Mouse (Mus musculus) liver, embryonic 11.5 days (tissue): ENCODE measurements around the gene Chchd3. TPM values are rescaled to one million over a fixed set of nuclear protein-coding genes. Genes with fewer than 3 reads are reported as not detected.
A peak's percentile ranks its signal among the peaks of the same experiment; 100 is the strongest.

Experiments used
- ATAC-seq: fragments of 200-750 bp; cut with Nextera tagmentation; replicated peaks from 2 replicates; pipeline ENCODE4 v1.8.0; 2017; ENCODE audit warnings: moderate number of reproducible peaks, mild to moderate bottlenecking, moderate TSS enrichment, moderate library complexity; ENCODE audit not compliant: low FRiP score
- DNase-seq: peaks from one replicate; pipeline ENCODE4 v3.0.0-alpha.2; 2017; ENCODE audit warnings: low spot score
- H3K27ac ChIP-seq: fragments of 300-500 bp; sonication (generic); 2 replicates; pipeline ENCODE4 v1.5.1; 2014; ENCODE audit warnings: mild to moderate bottlenecking, low read depth, low read length, control low read depth
- H3K27me3 ChIP-seq: fragments of 300-500 bp; sonication (generic); replicated peaks from 2 replicates; pipeline ENCODE4 v1.6.1; 2014; ENCODE audit warnings: low read length, mixed read lengths; ENCODE audit not compliant: control insufficient read depth, insufficient read depth
- H3K36me3 ChIP-seq: fragments of 300-500 bp; sonication (generic); 2 replicates; pipeline ENCODE4 v1.6.1; 2014; ENCODE audit warnings: mild to moderate bottlenecking, low read length, moderate library complexity, mixed read lengths; ENCODE audit not compliant: control insufficient read depth, insufficient read depth
- H3K4me1 ChIP-seq: fragments of 300-500 bp; sonication (generic); replicated peaks from 2 replicates; pipeline ENCODE4 v1.6.1; 2014; ENCODE audit warnings: low read length, mixed read lengths; ENCODE audit not compliant: control insufficient read depth, insufficient read depth
- H3K4me2 ChIP-seq: fragments of 300-500 bp; sonication (generic); 2 replicates; pipeline ENCODE4 v1.6.1; 2014; ENCODE audit warnings: mild to moderate bottlenecking, control low read depth, moderate library complexity
- H3K4me3 ChIP-seq: fragments of 300-500 bp; sonication (generic); 2 replicates; pipeline ENCODE4 v1.5.1; 2014; ENCODE audit warnings: low read depth, low read length, control low read depth
- H3K9ac ChIP-seq: fragments of 300-500 bp; sonication (generic); 2 replicates; pipeline ENCODE4 v1.6.1; 2014; ENCODE audit warnings: low read depth, low read length, control low read depth
- H3K9me3 ChIP-seq: fragments of 300-500 bp; sonication (generic); 2 replicates; pipeline ENCODE4 v1.6.1; 2016; ENCODE audit warnings: low read length, inconsistent platforms, mixed read lengths; ENCODE audit not compliant: control insufficient read depth
- WGBS: fragments of 180-500 bp; shearing (Covaris S2); extraction: QIAGEN DNeasy Blood & Tissue Kit; methylation state at CpG from one replicate; pipeline ENCODE4 v1.1.7; 2014; 5-methylcytosine and 5-hydroxymethylcytosine counted together
- polyA plus RNA-seq: library from polyadenylated mRNA; unstranded; fragments of >200 nt; fragmentation: Nextera tagmentation; extraction: Ambion mirVana; gene quantifications from 2 replicates; pipeline ENCODE4 v1.2.1, GENCODE M21; 2014

Gene Chchd3
- polyA plus RNA-seq, 1 experiment from 2014 or later = 149 TPM

DNA sequence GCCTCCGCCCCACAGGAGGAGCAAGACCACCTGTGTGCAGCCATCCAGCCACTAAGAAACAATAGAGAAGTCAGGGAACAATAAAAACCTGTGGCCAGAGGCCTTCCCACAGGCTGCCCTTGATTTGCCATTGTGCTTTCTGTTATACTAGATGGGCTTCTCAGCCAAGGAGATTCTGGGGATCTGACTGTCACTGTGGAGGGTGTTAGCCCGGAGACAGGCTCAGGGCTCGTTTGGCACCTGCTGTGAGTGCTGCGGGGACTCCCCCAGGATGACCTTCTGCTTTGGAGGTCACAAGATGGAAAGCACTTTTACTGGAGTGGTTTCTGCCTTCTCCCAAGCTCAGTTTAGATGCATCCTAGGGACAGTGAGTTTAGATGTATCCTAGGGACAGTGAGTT lies 262.5 kb downstream of the Chchd3 start:
- H3K4me1 ChIP-seq = no peaks in the 10 kb centered on the region
- H3K9me3 ChIP-seq = no peaks in the 10 kb centered on the region
- DNase-seq (no peak), ATAC-seq (no peak)
- no peak overlapping the region for H3K9ac ChIP-seq
- peaks cover 6% of the 10 kb centered on the region; the same call in 1 of the 2 replicates for H3K36me3 ChIP-seq
- no peak overlapping the region for H3K4me3 ChIP-seq
- H3K27ac ChIP-seq = no peak overlapping the region
- H3K27me3 ChIP-seq = no peaks in the 10 kb centered on the region
- 54% methylated on average over 4 of the region's 4 CpGs for WGBS
- no peak overlapping the region for H3K4me2 ChIP-seq

DNA sequence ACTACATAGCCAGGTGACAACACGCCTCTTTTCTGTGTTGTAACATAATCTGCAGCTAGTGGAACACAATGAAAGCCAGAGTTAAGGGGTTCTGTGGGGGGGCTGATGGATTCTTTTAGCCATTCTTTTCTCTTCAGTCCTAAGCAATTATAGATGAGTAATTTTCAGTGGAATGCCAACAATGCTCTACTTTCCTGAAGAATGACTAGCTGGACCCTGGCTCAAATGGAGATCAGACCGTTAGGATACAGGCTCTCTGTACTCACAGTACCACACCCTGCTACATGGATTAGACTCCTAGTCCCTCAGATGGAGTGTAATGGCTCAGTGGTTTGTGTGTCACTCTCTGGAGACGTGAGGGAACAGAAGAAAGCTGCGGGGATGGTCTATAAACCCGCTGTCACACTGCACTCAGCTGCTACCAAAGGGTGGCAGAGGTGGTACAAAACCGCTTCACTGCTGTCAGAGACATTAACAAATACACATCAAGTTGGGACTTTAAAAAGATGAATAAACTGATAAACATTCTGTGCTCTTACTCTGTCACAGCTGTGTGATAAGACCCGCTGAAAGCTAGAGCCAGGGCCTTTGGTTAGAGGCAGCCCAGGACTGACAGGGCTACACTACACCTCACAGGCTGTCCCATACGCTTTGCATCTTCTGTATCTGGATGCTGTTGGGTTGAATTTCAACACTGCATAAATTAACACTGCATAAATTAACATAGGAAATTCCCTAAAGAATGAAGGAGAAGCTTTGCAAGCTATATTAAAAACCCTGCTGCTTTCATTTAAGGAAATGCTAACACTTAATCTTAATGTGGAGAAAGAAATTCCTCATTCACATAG lies 264.2 kb downstream of the Chchd3 start:
- Histone ChIP-seq H3K36me3 (peaks cover 2% of the 10 kb centered on the region; the same call in 1 of the 2 replicates), H3K4me1 (no peaks in the 10 kb centered on the region), H3K4me2 (no peak overlapping the region), H3K9me3 (no peaks in the 10 kb centered on the region), H3K4me3 (no peak overlapping the region), H3K9ac (no peak overlapping the region), H3K27me3 (no peaks in the 10 kb centered on the region), H3K27ac (no peak overlapping the region)
- 64% methylated on average over 8 of the region's 8 CpGs for WGBS
- ATAC-seq (no peak), DNase-seq (no peak)

GRCm38 (mm10) chr6:32793575-32793974 lies 266.5 kb downstream of the Chchd3 start:
- ATAC-seq = peak; percentile 73
- H3K4me2 ChIP-seq = no peak overlapping the region

DNA sequence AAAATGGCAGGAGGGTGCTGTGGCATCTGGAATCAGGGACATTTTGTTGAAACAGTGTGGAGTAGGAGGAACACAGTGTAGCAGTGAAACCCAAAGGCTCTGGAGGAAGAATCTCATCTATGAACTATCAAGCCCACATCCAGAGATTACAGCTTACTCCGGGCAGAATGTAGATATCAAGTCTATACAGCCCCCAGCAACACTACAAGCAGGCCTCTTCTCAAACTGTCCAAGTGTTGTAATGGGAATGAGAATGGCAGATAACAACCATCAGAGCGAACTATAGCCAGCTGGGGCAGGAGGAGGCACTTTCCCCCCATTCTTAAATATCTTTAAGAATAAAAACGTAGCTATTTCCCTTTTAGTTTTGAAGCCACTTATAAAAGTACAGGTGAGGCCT lies 266.9 kb downstream of the Chchd3 start:
- H3K9ac ChIP-seq = no peak overlapping the region
- H3K36me3 ChIP-seq = peaks cover 2% of the 10 kb centered on the region; the same call in 1 of the 2 replicates
- H3K4me1 ChIP-seq = no peaks in the 10 kb centered on the region
- H3K27me3 ChIP-seq = no peaks in the 10 kb centered on the region
- no peak overlapping the region for H3K4me2 ChIP-seq
- no peaks in the 10 kb centered on the region for H3K9me3 ChIP-seq
- 0 out of 2 replicates have a peak, but pooled peaks have one; percentile 34 for ATAC-seq
- 73% methylated on average over 3 of the region's 3 CpGs for WGBS
- no peak overlapping the region for H3K4me3 ChIP-seq
- H3K27ac ChIP-seq = no peak overlapping the region
- no peak for DNase-seq

More at GRCm38 (mm10) chr6:32793575-32793974, 266.5 kb downstream of the Chchd3 start:
- Histone ChIP-seq H3K9me3 (no peaks in the 10 kb centered on the region), H3K4me1 (no peaks in the 10 kb centered on the region), H3K4me3 (no peak overlapping the region), H3K36me3 (peaks cover 2% of the 10 kb centered on the region; the same call in 1 of the 2 replicates), H3K27me3 (no peaks in the 10 kb centered on the region), H3K27ac (no peak overlapping the region), H3K9ac (no peak overlapping the region)
- no peak for DNase-seq
- WGBS = 77% methylated on average over 1 of the region's 1 CpGs

DNA sequence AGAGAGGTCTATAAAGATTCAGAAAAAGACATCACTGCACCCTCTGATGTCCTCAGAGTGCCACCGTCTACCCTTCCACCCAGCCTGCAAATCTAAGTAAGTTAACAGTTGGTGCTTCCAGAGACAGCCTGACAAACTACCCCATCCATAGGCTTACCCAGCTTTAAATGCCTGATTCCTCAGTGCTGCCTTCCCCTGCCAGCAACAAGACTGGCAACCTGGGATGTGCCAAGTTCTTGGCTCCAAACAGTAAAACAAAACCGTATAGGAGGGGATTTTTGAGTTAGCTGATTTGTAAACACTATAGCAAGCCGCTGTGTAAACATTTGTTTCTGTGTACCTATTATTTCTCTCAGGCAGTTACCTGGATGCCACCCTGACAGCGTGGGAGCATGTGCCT lies 269.6 kb downstream of the Chchd3 start:
- ATAC-seq (no peak), DNase-seq (no peak)
- H3K27ac ChIP-seq = no peak overlapping the region
- H3K9ac ChIP-seq = no peak overlapping the region
- H3K9me3 ChIP-seq = no peaks in the 10 kb centered on the region
- H3K36me3 ChIP-seq = peaks cover 2% of the 10 kb centered on the region; the same call in 1 of the 2 replicates
- H3K4me1 ChIP-seq = no peaks in the 10 kb centered on the region
- no peak overlapping the region for H3K4me3 ChIP-seq
- H3K4me2 ChIP-seq = no peak overlapping the region
- H3K27me3 ChIP-seq = no peaks in the 10 kb centered on the region
- WGBS = 92% methylated on average over 4 of the region's 4 CpGs

GRCm38 (mm10) chr6:32787399-32787798 lies 272.7 kb downstream of the Chchd3 start:
- 85% methylated on average over 1 of the region's 1 CpGs for WGBS
- Histone ChIP-seq H3K9ac (no peak overlapping the region), H3K27me3 (no peaks in the 10 kb centered on the region), H3K4me2 (no peak overlapping the region), H3K4me1 (no peaks in the 10 kb centered on the region), H3K4me3 (no peak overlapping the region), H3K27ac (no peak overlapping the region), H3K36me3 (no peaks in the 10 kb centered on the region), H3K9me3 (no peaks in the 10 kb centered on the region)
- no peak for ATAC-seq
- DNase-seq = no peak

DNA sequence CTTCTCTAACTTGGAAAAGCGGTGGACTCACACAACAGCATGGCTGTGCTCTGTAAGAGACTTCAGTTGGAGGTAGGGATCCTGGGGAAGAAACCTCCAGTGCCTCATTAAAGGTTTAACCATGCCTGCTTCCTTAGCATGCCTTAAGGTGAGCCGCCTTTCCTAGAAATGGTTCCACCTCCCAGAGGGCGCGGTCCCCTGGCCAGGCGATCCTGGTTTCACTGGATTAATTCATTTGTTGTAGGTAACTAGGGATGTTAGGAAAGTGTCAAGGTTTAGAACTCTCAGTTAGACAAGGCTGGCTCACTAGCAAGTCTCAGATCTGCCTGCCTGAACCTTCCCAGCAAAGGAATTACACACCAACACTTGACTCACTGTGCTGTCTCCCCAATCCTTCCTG lies 273.9 kb downstream of the Chchd3 start:
- DNase-seq = no peak
- Histone ChIP-seq H3K9me3 (no peaks in the 10 kb centered on the region), H3K9ac (no peak overlapping the region), H3K4me3 (no peak overlapping the region), H3K36me3 (no peaks in the 10 kb centered on the region), H3K4me1 (no peaks in the 10 kb centered on the region), H3K27me3 (no peaks in the 10 kb centered on the region), H3K4me2 (no peak overlapping the region), H3K27ac (no peak overlapping the region)
- WGBS = 89% methylated on average over 5 of the region's 5 CpGs
- ATAC-seq = no peak

GRCm38 (mm10) chr6:32783102-32783501 lies 277.0 kb downstream of the Chchd3 start:
- Histone ChIP-seq H3K27ac (no peak overlapping the region), H3K4me3 (no peak overlapping the region)
- DNase-seq = no peak

GRCm38 (mm10) chr6:32780602-32781001 lies 279.5 kb downstream of the Chchd3 start:
- Histone ChIP-seq H3K27ac (no peak overlapping the region), H3K9ac (no peak overlapping the region), H3K9me3 (no peaks in the 10 kb centered on the region), H3K4me2 (peak overlapping the region; percentile 21), H3K36me3 (no peaks in the 10 kb centered on the region), H3K4me3 (no peak overlapping the region), H3K4me1 (no peaks in the 10 kb centered on the region), H3K27me3 (no peaks in the 10 kb centered on the region)
- whole genome bisulfite sequencing = 16% methylated on average over 11 of the region's 11 CpGs
- DNase-seq (no peak), ATAC-seq (no peak)

More at GRCm38 (mm10) chr6:32783102-32783501, 277.0 kb downstream of the Chchd3 start:
- Histone ChIP-seq H3K9me3 (no peaks in the 10 kb centered on the region), H3K9ac (no peak overlapping the region), H3K36me3 (no peaks in the 10 kb centered on the region), H3K4me1 (no peaks in the 10 kb centered on the region), H3K27me3 (no peaks in the 10 kb centered on the region), H3K4me2 (no peak overlapping the region)
- 45% methylated on average over 4 of the region's 4 CpGs for WGBS
- ATAC-seq = no peak
